Mouse (Mus musculus) liver, adult 10 weeks (tissue): ENCODE measurements around the gene Ccdc3. TPM values are rescaled to one million over a fixed set of nuclear protein-coding genes. Genes with fewer than 3 reads are reported as not detected.

Source experiments
- polyA plus RNA-seq: library from polyadenylated mRNA; stranded (reverse); fragments of 350-450 nt; fragmentation: Illumina TruSeq; extraction: RNeasy Lipid Tissue Mini Kit (QIAGEN cat#74804); gene quantifications from one replicate; pipeline ENCODE4 v1.2.3, GENCODE M21; 2014; ENCODE audit warnings: low read depth, low replicate concordance

Ccdc3 gene
- 0.87 TPM for polyA plus RNA-seq

GRCm38 (mm10) chr2:5137500-5138286 is at the start of gene Ccdc3:
TSS of gene Ccdc3 (plus strand) at chr2:5137776.

Other genes with a start within 250 kb of the Ccdc3 start
- 3,549 TPM for gene Phyh, start 218.8 kb upstream of the Ccdc3 start, polyA plus RNA-seq
- gene Ucma, start 161.7 kb upstream of the Ccdc3 start, polyA plus RNA-seq = not detected
- 8.4 TPM for gene Mcm10, start 125.0 kb upstream of the Ccdc3 start, polyA plus RNA-seq
- 47.5 TPM for gene Optn, start 73.7 kb upstream of the Ccdc3 start, polyA plus RNA-seq